Mouse (Mus musculus) liver, embryonic 16.5 days (tissue): ENCODE measurements around the gene Cnpy2. TPM values are rescaled to one million over a fixed set of nuclear protein-coding genes. Genes with fewer than 3 reads are reported as not detected.

ENCODE experiments used
- polyA plus RNA-seq: library from polyadenylated mRNA; unstranded; fragments of >200 nt; fragmentation: Nextera tagmentation; extraction: Ambion mirVana; gene quantifications from 2 replicates; pipeline ENCODE4 v1.2.1, GENCODE M21; 2015

Gene Cnpy2
- polyA plus RNA-seq, 1 experiment from 2014 or later: 86.6 TPM

Other genes starting within 250 kb of the Cnpy2 start
- gene Atp5b, start 239.2 kb upstream of the Cnpy2 start, polyA plus RNA-seq: 1,845 and 1,875 TPM in 2 replicates
- gene Baz2a, start 230.9 kb upstream of the Cnpy2 start, polyA plus RNA-seq: 5.4 and 6.0 TPM in 2 replicates
- gene Rbms2, start 142.2 kb upstream of the Cnpy2 start, polyA plus RNA-seq: 5.5 and 7.3 TPM in 2 replicates
- 14.8 and 21.4 TPM in 2 replicates for gene Gls2, start 128.0 kb upstream of the Cnpy2 start, polyA plus RNA-seq
- 28.0 and 30.8 TPM in 2 replicates for gene Spryd4, start 110.7 kb upstream of the Cnpy2 start, polyA plus RNA-seq
- gene Mip, start 96.6 kb upstream of the Cnpy2 start, polyA plus RNA-seq: 0.05 TPM in 1 of 2 replicates, not detected in the other
- gene Timeless, start 90.4 kb upstream of the Cnpy2 start, polyA plus RNA-seq: 23.5 and 23.6 TPM in 2 replicates
- 1.4 and 1.9 TPM in 2 replicates for gene Apon, start 68.4 kb upstream of the Cnpy2 start, polyA plus RNA-seq
- 212 and 253 TPM in 2 replicates for gene Apof, start 53.8 kb upstream of the Cnpy2 start, polyA plus RNA-seq
- gene Stat2, start 51.9 kb upstream of the Cnpy2 start, polyA plus RNA-seq: 7.8 and 9.5 TPM in 2 replicates
- gene Il23a, start 23.7 kb upstream of the Cnpy2 start, polyA plus RNA-seq: 0.06 and 0.12 TPM in 2 replicates
- gene Pan2, start 19.1 kb upstream of the Cnpy2 start, polyA plus RNA-seq: 13.2 and 14.8 TPM in 2 replicates
- 102 and 107 TPM in 2 replicates for gene Cs, start 15.3 kb downstream of the Cnpy2 start, polyA plus RNA-seq
- 0.65 and 0.96 TPM in 2 replicates for gene Coq10a, start 46.5 kb downstream of the Cnpy2 start, polyA plus RNA-seq
- gene Ankrd52, start 54.7 kb downstream of the Cnpy2 start, polyA plus RNA-seq: 4.0 and 4.3 TPM in 2 replicates
- 76.8 and 88.2 TPM in 2 replicates for gene Slc39a5, start 78.8 kb downstream of the Cnpy2 start, polyA plus RNA-seq
- 31.6 and 31.7 TPM in 2 replicates for gene Nabp2, start 89.0 kb downstream of the Cnpy2 start, polyA plus RNA-seq
- gene Rnf41, start 89.2 kb downstream of the Cnpy2 start, polyA plus RNA-seq: 8.3 and 8.5 TPM in 2 replicates
- 20.3 and 22.6 TPM in 2 replicates for gene Smarcc2, start 136.8 kb downstream of the Cnpy2 start, polyA plus RNA-seq
- gene Myl6, start 171.7 kb downstream of the Cnpy2 start, polyA plus RNA-seq: 448 and 465 TPM in 2 replicates
- gene Myl6b, start 176.2 kb downstream of the Cnpy2 start, polyA plus RNA-seq: 1.8 and 2.0 TPM in 2 replicates
- 10.3 and 10.5 TPM in 2 replicates for gene Esyt1, start 203.4 kb downstream of the Cnpy2 start, polyA plus RNA-seq
- gene Zc3h10, start 225.3 kb downstream of the Cnpy2 start, polyA plus RNA-seq: 4.9 and 5.7 TPM in 2 replicates
- gene Rpl41, start 226.8 kb downstream of the Cnpy2 start, polyA plus RNA-seq: 2,106 and 2,245 TPM in 2 replicates
- 96.2 and 103 TPM in 2 replicates for gene Pa2g4, start 243.5 kb downstream of the Cnpy2 start, polyA plus RNA-seq